Mouse (Mus musculus): ENCODE measurements around the gene Rhbdf2. TPM values are rescaled to one million over a fixed set of nuclear protein-coding genes. Genes with fewer than 3 reads are reported as not detected.

The Rhbdf2 gene
- total and polyA plus RNA-seq, 2 experiments from 2014 or later, result 6.1 to 19.0 TPM

- DNase-seq (ENCODE audit: low spot score) (no peak), ATAC-seq (ENCODE audit: insufficient read depth, low read depth) (no peak)
Measured at GRCm38 (mm10) chr11:116580031-116580652, 46.7 kb downstream of the Rhbdf2 start.

GRCm38 (mm10) chr11:116579280-116579679 lies 47.5 kb downstream of the Rhbdf2 start:
- ATAC-seq (ENCODE audit: insufficient read depth, low read depth), result no peak

More at GRCm38 (mm10) chr11:116580031-116580652, 46.7 kb downstream of the Rhbdf2 start:
- H3K9ac ChIP-seq (replicated peaks; ENCODE audit: low read depth, low read length), result peak overlapping the region; percentile 76; the same call in 1 of the 2 replicates
- H3K4me2 ChIP-seq (ENCODE audit: low read depth, low read length), result peak overlapping the region; percentile 80
- H3K4me3 ChIP-seq (ENCODE audit: low read depth, low read length), result peak overlapping the region; percentile 71
- H3K27ac ChIP-seq (ENCODE audit: low read depth), result no peak overlapping the region
- H3K4me1 ChIP-seq (ENCODE audit: control insufficient read depth, insufficient read depth), result peaks cover 22% of the 10 kb centered on the region
- H3K27me3 ChIP-seq (ENCODE audit: control insufficient read depth, insufficient read depth, low read length), result no peaks in the 10 kb centered on the region
- no peak for TF ChIP-seq CTCF (IDR thresholded peaks at IDR 0.05; ENCODE audit: low read depth)
- no peak for TF ChIP-seq EP300 (IDR thresholded peaks at IDR 0.05; ENCODE audit: low read depth)
- H3K36me3 ChIP-seq (replicated peaks; ENCODE audit: control insufficient read depth, insufficient read depth, low read length), result no peaks in the 10 kb centered on the region
- 28% methylated on average over 10 of the region's 10 CpGs for WGBS
- no peaks in the 10 kb centered on the region for H3K9me3 ChIP-seq (replicated peaks; ENCODE audit: control insufficient read depth, low read length)

DNA sequence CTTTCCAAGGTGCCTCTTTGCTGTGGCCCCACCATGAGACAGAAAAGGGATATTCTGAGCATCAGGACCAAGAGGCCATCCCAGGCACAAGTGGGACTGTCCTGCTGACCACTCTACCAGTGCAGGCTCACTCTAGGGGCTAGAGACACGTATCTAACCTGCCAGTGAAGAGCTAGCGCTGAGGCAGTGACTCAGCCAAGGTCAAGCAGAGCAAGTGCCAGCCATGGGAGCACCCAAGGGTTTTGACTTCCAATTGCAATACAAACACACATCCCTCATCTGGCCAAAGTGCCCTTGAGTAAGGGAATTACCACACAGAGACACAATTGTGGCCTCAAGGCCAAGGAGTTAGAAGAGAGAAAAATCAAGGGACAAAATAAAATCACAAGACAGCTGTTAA lies 51.4 kb downstream of the Rhbdf2 start:
- Histone ChIP-seq H3K9ac (replicated peaks; ENCODE audit: low read depth, low read length) (no peak overlapping the region), H3K4me1 (ENCODE audit: control insufficient read depth, insufficient read depth) (peaks cover 53% of the 10 kb centered on the region), H3K27me3 (ENCODE audit: control insufficient read depth, insufficient read depth, low read length) (no peaks in the 10 kb centered on the region), H3K27ac (ENCODE audit: low read depth) (no peak overlapping the region), H3K36me3 (replicated peaks; ENCODE audit: control insufficient read depth, insufficient read depth, low read length) (no peaks in the 10 kb centered on the region), H3K4me2 (ENCODE audit: low read depth, low read length) (no peak overlapping the region), H3K9me3 (replicated peaks; ENCODE audit: control insufficient read depth, low read length) (no peaks in the 10 kb centered on the region), H3K4me3 (ENCODE audit: low read depth, low read length) (no peak overlapping the region)
- DNase-seq (ENCODE audit: low spot score) (no peak), ATAC-seq (ENCODE audit: insufficient read depth, low read depth) (no peak)
- TF ChIP-seq CTCF (IDR thresholded peaks at IDR 0.05; ENCODE audit: low read depth) (no peak), EP300 (IDR thresholded peaks at IDR 0.05; ENCODE audit: low read depth) (no peak)
- 64% methylated on average over 2 of the region's 2 CpGs for WGBS

More at GRCm38 (mm10) chr11:116579280-116579679, 47.5 kb downstream of the Rhbdf2 start:
- no peaks in the 10 kb centered on the region for H3K36me3 ChIP-seq (replicated peaks; ENCODE audit: control insufficient read depth, insufficient read depth, low read length)
- no peak overlapping the region for H3K4me2 ChIP-seq (ENCODE audit: low read depth, low read length)
- no peak overlapping the region for H3K4me3 ChIP-seq (ENCODE audit: low read depth, low read length)
- no peaks in the 10 kb centered on the region for H3K9me3 ChIP-seq (replicated peaks; ENCODE audit: control insufficient read depth, low read length)
- H3K27me3 ChIP-seq (ENCODE audit: control insufficient read depth, insufficient read depth, low read length), result no peaks in the 10 kb centered on the region
- peaks cover 31% of the 10 kb centered on the region for H3K4me1 ChIP-seq (ENCODE audit: control insufficient read depth, insufficient read depth)
- no peak for DNase-seq (ENCODE audit: low spot score)
- no peak overlapping the region for H3K9ac ChIP-seq (replicated peaks; ENCODE audit: low read depth, low read length)
- TF ChIP-seq CTCF (IDR thresholded peaks at IDR 0.05; ENCODE audit: low read depth) (no peak), EP300 (IDR thresholded peaks at IDR 0.05; ENCODE audit: low read depth) (no peak)
- WGBS, result 95% methylated on average over 3 of the region's 3 CpGs
- H3K27ac ChIP-seq (ENCODE audit: low read depth), result no peak overlapping the region

GRCm38 (mm10) chr11:116574982-116575381 lies 51.8 kb downstream of the Rhbdf2 start:
- DNase-seq (ENCODE audit: low spot score), result no peak
- Histone ChIP-seq H3K4me3 (ENCODE audit: low read depth, low read length) (no peak overlapping the region), H3K9ac (replicated peaks; ENCODE audit: low read depth, low read length) (no peak overlapping the region), H3K36me3 (replicated peaks; ENCODE audit: control insufficient read depth, insufficient read depth, low read length) (no peaks in the 10 kb centered on the region), H3K4me2 (ENCODE audit: low read depth, low read length) (no peak overlapping the region), H3K27me3 (ENCODE audit: control insufficient read depth, insufficient read depth, low read length) (no peaks in the 10 kb centered on the region), H3K4me1 (ENCODE audit: control insufficient read depth, insufficient read depth) (peaks cover 49% of the 10 kb centered on the region), H3K9me3 (replicated peaks; ENCODE audit: control insufficient read depth, low read length) (no peaks in the 10 kb centered on the region), H3K27ac (ENCODE audit: low read depth) (0 out of 2 replicates have a peak overlapping the region, but pooled peaks have one; percentile 9)
- 69% methylated on average over 6 of the region's 6 CpGs for WGBS
- TF ChIP-seq CTCF (IDR thresholded peaks at IDR 0.05; ENCODE audit: low read depth) (no peak), EP300 (IDR thresholded peaks at IDR 0.05; ENCODE audit: low read depth) (no peak)
- no peak for ATAC-seq (ENCODE audit: insufficient read depth, low read depth)

DNA sequence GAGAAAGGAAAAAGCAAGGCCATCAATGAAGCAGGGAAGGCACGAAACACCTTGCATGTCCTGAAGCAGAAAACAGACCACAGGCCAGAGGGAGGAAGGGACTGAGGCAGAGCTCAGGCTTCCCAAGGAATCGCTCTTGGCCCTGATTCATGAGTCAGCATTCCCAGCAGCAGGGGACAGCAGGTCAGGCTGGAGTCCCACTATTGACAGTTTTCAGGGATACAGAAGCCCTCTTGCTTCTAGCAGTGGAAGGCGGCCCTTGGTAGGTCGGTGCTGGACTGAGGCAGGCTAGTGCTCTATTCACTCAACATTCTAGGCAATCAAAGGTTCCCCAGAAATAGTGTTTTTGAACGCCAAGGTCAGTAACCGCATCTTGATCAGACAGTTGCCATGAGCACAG lies 52.3 kb downstream of the Rhbdf2 start:
- no peak for DNase-seq (ENCODE audit: low spot score)
- Histone ChIP-seq H3K4me1 (ENCODE audit: control insufficient read depth, insufficient read depth) (peaks cover 49% of the 10 kb centered on the region), H3K9ac (replicated peaks; ENCODE audit: low read depth, low read length) (no peak overlapping the region), H3K27me3 (ENCODE audit: control insufficient read depth, insufficient read depth, low read length) (no peaks in the 10 kb centered on the region), H3K4me2 (ENCODE audit: low read depth, low read length) (no peak overlapping the region), H3K4me3 (ENCODE audit: low read depth, low read length) (no peak overlapping the region), H3K27ac (ENCODE audit: low read depth) (no peak overlapping the region), H3K9me3 (replicated peaks; ENCODE audit: control insufficient read depth, low read length) (no peaks in the 10 kb centered on the region), H3K36me3 (replicated peaks; ENCODE audit: control insufficient read depth, insufficient read depth, low read length) (no peaks in the 10 kb centered on the region)
- ATAC-seq (ENCODE audit: insufficient read depth, low read depth), result no peak
- TF ChIP-seq EP300 (IDR thresholded peaks at IDR 0.05; ENCODE audit: low read depth), result no peak
- TF ChIP-seq CTCF (IDR thresholded peaks at IDR 0.05; ENCODE audit: low read depth), result no peak
- WGBS, result 63% methylated on average over 6 of the region's 6 CpGs
